Mouse (Mus musculus): ENCODE results near the gene Ube2i. TPM values are rescaled to one million over a fixed set of nuclear protein-coding genes. Genes with fewer than 3 reads are reported as not detected.
A peak's percentile ranks its signal among the peaks of the same experiment; 100 is the strongest.
"Not testable (repeated sequence)": the region's sequence is repeated elsewhere in the genome, so short reads cannot be mapped to it uniquely, and the experiment has no call there.

Gene Ube2i
- polyA plus RNA-seq, 1 experiment from 2014 or later, result 726 TPM

GRCm38 (mm10) chr17:25250181-25250835, 24.1 kb downstream of the Ube2i start:
- Histone ChIP-seq H3K9ac (no peak overlapping the region), H3K36me3 (peaks cover 5% of the 10 kb centered on the region), H3K4me3 (no peak overlapping the region), H3K27ac (no peak overlapping the region), H3K27me3 (replicated peaks) (peaks cover 15% of the 10 kb centered on the region), H3K9me3 (no peaks in the 10 kb centered on the region), H3K4me1 (peaks cover 24% of the 10 kb centered on the region), H3K4me2 (replicated peaks) (no peak overlapping the region)
- ATAC-seq (ENCODE audit: low FRiP score, low read depth), result no peak
- 81% methylated on average over 8 of the region's 8 CpGs for WGBS

GRCm38 (mm10) chr17:25248033-25248750, 26.2 kb downstream of the Ube2i start:
- WGBS, result 85% methylated on average over 18 of the region's 18 CpGs
- Histone ChIP-seq H3K27ac (no peak overlapping the region), H3K27me3 (replicated peaks) (no peaks in the 10 kb centered on the region; the same call in 1 of the 2 replicates), H3K36me3 (peaks cover 26% of the 10 kb centered on the region), H3K9ac (no peak overlapping the region), H3K4me3 (no peak overlapping the region), H3K9me3 (no peaks in the 10 kb centered on the region), H3K4me1 (0 out of 2 replicates have a peak, but pooled peaks cover 11% of the 10 kb centered on the region), H3K4me2 (replicated peaks) (no peak overlapping the region)
- no peak for ATAC-seq (ENCODE audit: low FRiP score, low read depth)

GRCm38 (mm10) chr17:25244239-25244638, 30.2 kb downstream of the Ube2i start:
- 85% methylated on average over 16 of the region's 16 CpGs for WGBS
- H3K4me2 ChIP-seq (replicated peaks), result no peak overlapping the region
- no peak for ATAC-seq (ENCODE audit: low FRiP score, low read depth)
- no peaks in the 10 kb centered on the region for H3K9me3 ChIP-seq
- no peaks in the 10 kb centered on the region; the same call in 1 of the 2 replicates for H3K27me3 ChIP-seq (replicated peaks)
- H3K4me3 ChIP-seq, result no peak overlapping the region
- H3K27ac ChIP-seq, result no peak overlapping the region
- H3K36me3 ChIP-seq, result peaks cover 36% of the 10 kb centered on the region
- H3K9ac ChIP-seq, result no peak overlapping the region
- peaks cover 16% of the 10 kb centered on the region for H3K4me1 ChIP-seq

GRCm38 (mm10) chr17:25243131-25243780, 31.2 kb downstream of the Ube2i start:
- Histone ChIP-seq H3K9ac (no peak overlapping the region), H3K27ac (no peak overlapping the region), H3K4me3 (no peak overlapping the region), H3K4me1 (peaks cover 20% of the 10 kb centered on the region), H3K4me2 (replicated peaks) (no peak overlapping the region), H3K27me3 (replicated peaks) (no peaks in the 10 kb centered on the region), H3K36me3 (peaks cover 36% of the 10 kb centered on the region), H3K9me3 (no peaks in the 10 kb centered on the region)
- WGBS, result 89% methylated on average over 11 of the region's 11 CpGs
- no peak for ATAC-seq (ENCODE audit: low FRiP score, low read depth)

- H3K4me3 ChIP-seq, result peak within 1 kb of the TSS; percentile 93
- H3K27me3 ChIP-seq (replicated peaks), result no peaks in the 10 kb centered on the region
- peak within 1 kb of the TSS; percentile 100 for H3K4me2 ChIP-seq (replicated peaks)
- peak within 1 kb of the TSS; percentile 28; the same call in 1 of the 2 replicates for H3K27ac ChIP-seq
- H3K36me3 ChIP-seq, result peaks cover 42% of the 10 kb centered on the region
- H3K9me3 ChIP-seq, result no peaks in the 10 kb centered on the region
- peaks cover 20% of the 10 kb centered on the region for H3K4me1 ChIP-seq
- peak; percentile 82 for ATAC-seq (ENCODE audit: low FRiP score, low read depth)
- WGBS, result under 1% methylated on average over 80 of the region's 80 CpGs
- H3K9ac ChIP-seq, result peak within 1 kb of the TSS; percentile 92
Observed at GRCm38 (mm10) chr17:25239695-25240636, 34.5 kb downstream of the Ube2i start, which contains the start of the genes Gnptg and Tsr3. Gene Gnptg, minus strand, starts transcription at chr17:25240124. Gene Tsr3, plus strand, starts transcription at chr17:25240170.

GRCm38 (mm10) chr17:25235635-25236034, 38.8 kb downstream of the Ube2i start:
- Histone ChIP-seq H3K27ac (no peak overlapping the region), H3K9ac (no peak overlapping the region), H3K4me1 (peaks cover 9% of the 10 kb centered on the region), H3K9me3 (no peaks in the 10 kb centered on the region), H3K36me3 (peaks cover 28% of the 10 kb centered on the region), H3K4me3 (no peak overlapping the region), H3K4me2 (replicated peaks) (no peak overlapping the region), H3K27me3 (replicated peaks) (no peaks in the 10 kb centered on the region)
- 86% methylated on average over 9 of the region's 9 CpGs for WGBS
- no peak for ATAC-seq (ENCODE audit: low FRiP score, low read depth)

DNA sequence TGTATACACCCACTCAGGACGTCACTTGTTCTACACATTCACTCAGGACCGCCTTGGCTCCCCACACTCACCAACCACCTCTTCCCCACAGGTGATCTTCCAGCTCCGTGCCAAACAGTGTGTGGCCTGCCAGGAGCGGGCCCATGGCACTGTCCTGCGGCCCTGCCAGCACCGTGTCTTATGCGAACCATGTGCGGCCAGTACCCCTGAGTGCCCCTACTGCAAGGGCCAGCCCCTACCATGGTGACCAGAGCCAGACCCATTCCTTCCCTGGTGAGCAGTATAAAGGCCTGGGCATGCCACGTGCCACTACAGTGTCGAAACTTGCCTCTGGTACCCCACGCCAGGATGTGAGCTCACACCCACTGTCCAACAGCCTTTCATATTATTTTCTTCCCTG, 42.8 kb downstream of the Ube2i start:
- H3K27ac ChIP-seq; ATAC-seq (ENCODE audit: low FRiP score, low read depth); H3K4me3 ChIP-seq; H3K27me3 ChIP-seq (replicated peaks); H3K9me3 ChIP-seq; H3K9ac ChIP-seq; H3K4me2 ChIP-seq (replicated peaks); H3K4me1 ChIP-seq: not testable (repeated sequence)
- 94% methylated on average over 7 of the region's 11 CpGs for WGBS
- H3K36me3 ChIP-seq, result peaks cover 38% of the 10 kb centered on the region

GRCm38 (mm10) chr17:25230700-25231099, 43.7 kb downstream of the Ube2i start:
- Histone ChIP-seq H3K4me1 (no peaks in the 10 kb centered on the region), H3K4me2 (replicated peaks) (no peak overlapping the region), H3K27ac (no peak overlapping the region), H3K4me3 (no peak overlapping the region), H3K9ac (no peak overlapping the region), H3K27me3 (replicated peaks) (no peaks in the 10 kb centered on the region), H3K9me3 (no peaks in the 10 kb centered on the region), H3K36me3 (peaks cover 36% of the 10 kb centered on the region)
- no peak for ATAC-seq (ENCODE audit: low FRiP score, low read depth)
- 92% methylated on average over 3 of the region's 3 CpGs for WGBS

DNA sequence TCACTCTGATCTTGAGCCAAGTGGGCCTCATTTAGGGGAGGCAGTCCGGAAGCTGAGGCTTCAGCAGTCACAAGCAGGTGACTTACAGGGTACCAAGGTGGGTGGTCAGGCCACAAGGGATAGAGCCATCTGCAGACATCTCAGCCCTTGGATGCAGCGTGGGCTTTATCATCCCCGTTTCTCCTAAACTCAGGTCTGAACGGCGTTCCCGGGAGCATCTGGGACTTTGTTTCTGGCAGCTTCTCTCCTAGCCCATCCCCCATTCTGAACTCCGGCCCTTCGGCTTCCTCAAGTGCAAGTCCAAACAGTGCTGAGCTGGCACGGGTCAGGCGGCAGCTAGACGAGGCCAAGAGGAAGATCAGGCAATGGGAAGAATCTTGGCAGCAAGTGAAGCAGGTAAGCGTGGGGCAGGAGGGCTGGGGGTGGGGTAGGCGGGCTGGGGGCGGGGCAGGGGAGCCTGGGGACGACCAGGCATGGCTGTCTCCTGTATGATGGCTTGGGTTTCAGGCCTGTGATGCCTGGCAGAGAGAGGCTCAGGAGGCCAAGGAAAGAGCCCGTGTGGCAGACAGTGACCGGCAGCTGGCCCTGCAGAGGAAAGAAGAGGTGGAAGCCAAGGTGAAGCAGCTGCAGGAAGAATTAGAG, 44.3 kb downstream of the Ube2i start:
- H3K9me3 ChIP-seq; H3K4me3 ChIP-seq; H3K9ac ChIP-seq; H3K4me1 ChIP-seq; H3K27ac ChIP-seq; ATAC-seq (ENCODE audit: low FRiP score, low read depth); H3K27me3 ChIP-seq (replicated peaks); H3K4me2 ChIP-seq (replicated peaks): not testable (repeated sequence)
- H3K36me3 ChIP-seq, result peaks cover 31% of the 10 kb centered on the region
- WGBS, result 82% methylated on average over 17 of the region's 17 CpGs

DNA sequence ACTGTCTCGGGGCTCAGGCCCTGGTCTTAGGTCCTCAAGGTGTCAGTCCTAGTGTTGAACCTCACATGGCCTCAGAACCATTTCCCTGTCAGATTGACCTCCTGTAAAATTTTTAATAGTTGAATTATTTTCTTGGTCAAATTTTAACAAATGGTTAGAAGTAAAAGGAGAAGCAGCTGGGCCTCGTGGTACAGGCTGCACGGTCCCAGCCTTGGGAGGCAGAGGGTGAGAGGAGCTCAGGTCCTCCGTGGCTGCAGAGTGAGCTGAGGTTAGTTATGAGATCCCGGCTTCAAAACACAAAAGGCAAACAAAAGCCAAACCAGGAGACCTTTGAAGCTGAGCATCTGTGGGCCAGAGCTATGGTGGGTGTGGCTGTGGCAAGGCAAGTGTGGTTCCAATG, 46.4 kb downstream of the Ube2i start:
- Histone ChIP-seq H3K27me3 (replicated peaks) (no peaks in the 10 kb centered on the region), H3K4me1 (no peaks in the 10 kb centered on the region), H3K9me3 (no peaks in the 10 kb centered on the region), H3K4me3 (no peak overlapping the region), H3K9ac (no peak overlapping the region), H3K4me2 (replicated peaks) (no peak overlapping the region), H3K27ac (no peak overlapping the region), H3K36me3 (peaks cover 22% of the 10 kb centered on the region)
- 90% methylated on average over 5 of the region's 5 CpGs for WGBS
- no peak for ATAC-seq (ENCODE audit: low FRiP score, low read depth)

- ATAC-seq (ENCODE audit: low FRiP score, low read depth), result no peak
- 86% methylated on average over 4 of the region's 4 CpGs for WGBS
- no peaks in the 10 kb centered on the region for H3K9me3 ChIP-seq
Observed at GRCm38 (mm10) chr17:25225659-25226058, 48.8 kb downstream of the Ube2i start.

More at GRCm38 (mm10) chr17:25225659-25226058, 48.8 kb downstream of the Ube2i start:
- no peaks in the 10 kb centered on the region for H3K27me3 ChIP-seq (replicated peaks)
- H3K27ac ChIP-seq, result no peak overlapping the region
- H3K4me1 ChIP-seq, result peaks cover 11% of the 10 kb centered on the region; the same call in 1 of the 2 replicates
- no peak overlapping the region for H3K9ac ChIP-seq
- H3K36me3 ChIP-seq, result peaks cover 15% of the 10 kb centered on the region
- no peak overlapping the region for H3K4me3 ChIP-seq
- no peak overlapping the region for H3K4me2 ChIP-seq (replicated peaks)

All from neural tube, embryonic 12.5 days (tissue).